In the genomic region with DNA sequence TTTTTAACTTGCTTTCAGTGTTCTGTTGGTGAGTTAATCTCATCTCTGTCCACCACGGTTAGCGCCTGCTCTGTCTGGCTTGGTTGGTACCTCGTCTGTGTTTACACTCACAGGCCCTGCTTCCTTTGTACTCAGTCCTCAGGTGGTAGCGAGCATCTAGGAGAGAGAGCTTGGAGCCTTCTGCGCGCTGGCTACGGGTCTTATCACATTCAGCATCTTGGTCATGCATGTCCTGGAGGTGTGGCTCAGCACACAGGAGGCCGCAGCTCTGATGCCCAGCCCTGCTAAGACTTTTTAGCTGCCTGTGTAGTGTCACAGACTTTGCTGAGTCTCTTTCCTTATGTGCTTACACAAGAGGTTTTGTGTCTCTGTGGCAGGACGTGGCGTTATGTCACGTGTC, we compare ENCODE assay signal across 21 mouse cellular contexts. TPM values are rescaled to one million over a fixed set of nuclear protein-coding genes. Genes with fewer than 3 reads are reported as not detected.
A peak's percentile ranks its signal among the peaks of the same experiment; 100 is the strongest.
DNase-seq lines count a peak whose midpoint lies in the region; ATAC-seq and TF ChIP-seq lines count a peak whose summit lies in the region.
"Had no signal": no experiment of that assay in that cellular context is flagged by ENCODE, and none has a peak within 500 bp of the region (broad histone marks: within the 10 kb centered on the region; RNA-seq: fewer than 3 reads in every experiment).

No protein-coding gene starts in this region.

- H3K4me2 ChIP-seq in liver, postnatal 0 days (ENCODE audit: low read depth, low read length): no peak overlapping the region
- H3K4me2 ChIP-seq in forebrain, postnatal 0 days (ENCODE audit: low read depth): no peak overlapping the region
- H3K4me2 ChIP-seq: embryonic facial prominence, embryonic 15.5 days; heart, embryonic 11.5 days; heart, embryonic 15.5 days; hindbrain, embryonic 14.5 days had no signal

- WGBS in liver, postnatal 0 days (ENCODE audit: insufficient replicate concordance): 68% methylated on average over 11 of the region's 11 CpGs
- 76% methylated on average over 11 of the region's 11 CpGs for WGBS in macrophage (ENCODE audit: missing documents)
- WGBS in forebrain, postnatal 0 days: 82% methylated on average over 11 of the region's 11 CpGs

- no peaks in the 10 kb centered on the region for H3K36me3 ChIP-seq in liver, postnatal 0 days (replicated peaks; ENCODE audit: insufficient read depth, low read length)
- 0 out of 2 replicates have a peak, but pooled peaks cover 3% of the 10 kb centered on the region for H3K36me3 ChIP-seq in macrophage (ENCODE audit: inconsistent target)
- H3K36me3 ChIP-seq in forebrain, postnatal 0 days (ENCODE audit: insufficient read depth): no peaks in the 10 kb centered on the region
- H3K36me3 ChIP-seq: embryonic facial prominence, embryonic 15.5 days; forebrain, embryonic 10.5 days; heart, embryonic 15.5 days; hindbrain, embryonic 10.5 days had no signal

- no peaks in the 10 kb centered on the region for H3K27me3 ChIP-seq in liver, postnatal 0 days (ENCODE audit: insufficient read depth, low read length)
- H3K27me3 ChIP-seq in forebrain, postnatal 0 days (ENCODE audit: insufficient read depth, low read length): no peaks in the 10 kb centered on the region
- H3K27me3 ChIP-seq: CH12.LX; embryonic facial prominence, embryonic 15.5 days; heart, embryonic 15.5 days had no signal

- H3K4me3 ChIP-seq in liver, postnatal 0 days (ENCODE audit: low read depth, low read length): no peak overlapping the region
- H3K4me3 ChIP-seq in macrophage (ENCODE audit: inconsistent target): no peak overlapping the region
- no peak overlapping the region for H3K4me3 ChIP-seq in forebrain, postnatal 0 days (ENCODE audit: low read depth, low read length)
- H3K4me3 ChIP-seq: embryonic facial prominence, embryonic 15.5 days; erythroblast, embryonic 14.5 days; forebrain, embryonic 10.5 days; heart, adult 2 months; heart, embryonic 15.5 days; hindbrain, embryonic 10.5 days had no signal

- H3K4me1 ChIP-seq in liver, postnatal 0 days (ENCODE audit: insufficient read depth): 0 out of 2 replicates have a peak, but pooled peaks cover 2% of the 10 kb centered on the region
- H3K4me1 ChIP-seq in forebrain, postnatal 0 days (ENCODE audit: insufficient read depth): no peaks in the 10 kb centered on the region
- H3K4me1 ChIP-seq: embryonic facial prominence, embryonic 15.5 days; forebrain, embryonic 10.5 days had no signal

- no peak overlapping the region for H3K9ac ChIP-seq in liver, postnatal 0 days (replicated peaks)
- H3K9ac ChIP-seq in forebrain, postnatal 0 days: no peak overlapping the region
- H3K9ac ChIP-seq: embryonic facial prominence, embryonic 15.5 days; heart, embryonic 15.5 days; hindbrain, embryonic 14.5 days had no signal

- H3K9me3 ChIP-seq in liver, postnatal 0 days (ENCODE audit: low read length): no peaks in the 10 kb centered on the region
- no peaks in the 10 kb centered on the region for H3K9me3 ChIP-seq in forebrain, postnatal 0 days (ENCODE audit: low read length)
- H3K9me3 ChIP-seq: embryonic facial prominence, embryonic 15.5 days; forebrain, embryonic 10.5 days; heart, embryonic 15.5 days; hindbrain, embryonic 10.5 days had no signal

- DNase-seq in cerebellum, adult 9-11 months: peak; percentile 35
- no peak for DNase-seq in cerebellum, postnatal 14 days
- DNase-seq in liver, postnatal 0 days: no peak
- DNase-seq in liver (no peak), 416B (ENCODE audit: low read depth) (peak; percentile 63)
- DNase-seq in forebrain, postnatal 0 days: no peak
- DNase-seq in retina, embryonic 14.5 days (ENCODE audit: low spot score): no peak
- DNase-seq: adrenal gland, postnatal 10 days; embryo, embryonic 11 days; gastrocnemius, postnatal 10 days; heart, adult 2 months had no signal

- no peak for TF ChIP-seq EP300 in liver, postnatal 0 days (IDR thresholded peaks at IDR 0.05; ENCODE audit: low read depth)

- H3K79me2 ChIP-seq in macrophage (ENCODE audit: inconsistent target): peaks cover 92% of the 10 kb centered on the region

- TF ChIP-seq CTCF in liver, postnatal 0 days (IDR thresholded peaks at IDR 0.05; ENCODE audit: low read depth): no peak
- TF ChIP-seq CTCF in forebrain, postnatal 0 days (IDR thresholded peaks at IDR 0.05; ENCODE audit: low read depth): no peak

- H3K27ac ChIP-seq in liver, postnatal 0 days (ENCODE audit: low read depth): no peak overlapping the region
- peak overlapping the region; percentile 5; the same call in 1 of the 2 replicates for H3K27ac ChIP-seq in macrophage
- H3K27ac ChIP-seq in forebrain, postnatal 0 days (ENCODE audit: low read depth, low read length): no peak overlapping the region
- H3K27ac ChIP-seq: embryonic facial prominence, embryonic 15.5 days; forebrain, embryonic 10.5 days; heart, embryonic 15.5 days; hindbrain, embryonic 10.5 days; hindbrain, embryonic 14.5 days had no signal

- peak; percentile 16; the same call in 1 of the 2 replicates for ATAC-seq in liver, postnatal 0 days
- no peak for ATAC-seq in forebrain, postnatal 0 days
- ATAC-seq: forebrain, embryonic 14.5 days had no signal

RNA-seq across cellular contexts. Expression of a gene that starts 15.4 kb away (rescaled TPM):
- polyA plus RNA-seq in liver, postnatal 0 days (2015; fragmentation: Nextera tagmentation; extraction: Ambion mirVana): 6.0 and 6.4 TPM in 2 replicates
- 100 to 1,000 TPM in 22 of 26 experiments, 10 to 100 TPM in 4; 49.2 to 243 (median 149) TPM for total RNA-seq in macrophage (2018; cell fraction: chromatin; rRNA removed)
- total RNA-seq in macrophage (2018; cell fraction: cytosol; rRNA removed): 10 to 100 TPM; 47.8 to 85.0 (median 62.8) TPM
- 100 to 1,000 TPM in 11 of 26 experiments, 10 to 100 TPM in 15; 41.2 to 234 (median 79.2) TPM for total RNA-seq in macrophage (2018; cell fraction: nucleus; rRNA removed)
- 49.5 to 60.9 TPM (median 57.9 TPM) in 3 replicates for polyA plus RNA-seq in macrophage (2018)
- total RNA-seq in forebrain, postnatal 0 days (2014; rRNA removed): 20.5 and 22.1 TPM in 2 replicates
- polyA plus RNA-seq in forebrain, postnatal 0 days (2015; fragmentation: Nextera tagmentation; extraction: Ambion mirVana): 12.1 and 13.1 TPM in 2 replicates

RNA-seq across cellular contexts. Expression of a gene that starts 43.7 kb away (rescaled TPM):
- polyA plus RNA-seq in liver, postnatal 0 days (2015; fragmentation: Nextera tagmentation; extraction: Ambion mirVana): 5.5 and 6.1 TPM in 2 replicates
- total RNA-seq in macrophage (2018; cell fraction: chromatin; rRNA removed): 100 to 1,000 TPM in 22 of 26 experiments, 10 to 100 TPM in 4; 29.9 to 512 (median 265) TPM
- total RNA-seq in macrophage (2018; cell fraction: cytosol; rRNA removed): 100 to 1,000 TPM in 23 of 26 experiments, 10 to 100 TPM in 3; 62.0 to 216 (median 136) TPM
- 100 to 1,000 TPM in 22 of 26 experiments, 10 to 100 TPM in 4; 50.0 to 412 (median 210) TPM for total RNA-seq in macrophage (2018; cell fraction: nucleus; rRNA removed)
- polyA plus RNA-seq in macrophage (2018): 118 to 148 TPM (median 141 TPM) in 3 replicates
- total RNA-seq in forebrain, postnatal 0 days (2014; rRNA removed): 31.7 and 32.9 TPM in 2 replicates
- 14.5 and 18.0 TPM in 2 replicates for polyA plus RNA-seq in forebrain, postnatal 0 days (2015; fragmentation: Nextera tagmentation; extraction: Ambion mirVana)

Comparison
In these comparisons a context has a peak if more than half of its experiments do, and no peak if none do; other contexts are left out.
1. DNase-seq: peak in cerebellum, adult 9-11 months (single experiment) and 416B (single experiment); none in cerebellum, postnatal 14 days (0 of 2), liver, postnatal 0 days (single experiment), liver (single experiment), forebrain, postnatal 0 days (single experiment) and retina, embryonic 14.5 days (single experiment).